Mouse (Mus musculus): ENCODE measurements around the gene Prex1. TPM values are rescaled to one million over a fixed set of nuclear protein-coding genes. Genes with fewer than 3 reads are reported as not detected.

Gene Prex1
- total RNA-seq, 2 experiments from 2014 or later = 71.0 to 74.9 TPM

DNA sequence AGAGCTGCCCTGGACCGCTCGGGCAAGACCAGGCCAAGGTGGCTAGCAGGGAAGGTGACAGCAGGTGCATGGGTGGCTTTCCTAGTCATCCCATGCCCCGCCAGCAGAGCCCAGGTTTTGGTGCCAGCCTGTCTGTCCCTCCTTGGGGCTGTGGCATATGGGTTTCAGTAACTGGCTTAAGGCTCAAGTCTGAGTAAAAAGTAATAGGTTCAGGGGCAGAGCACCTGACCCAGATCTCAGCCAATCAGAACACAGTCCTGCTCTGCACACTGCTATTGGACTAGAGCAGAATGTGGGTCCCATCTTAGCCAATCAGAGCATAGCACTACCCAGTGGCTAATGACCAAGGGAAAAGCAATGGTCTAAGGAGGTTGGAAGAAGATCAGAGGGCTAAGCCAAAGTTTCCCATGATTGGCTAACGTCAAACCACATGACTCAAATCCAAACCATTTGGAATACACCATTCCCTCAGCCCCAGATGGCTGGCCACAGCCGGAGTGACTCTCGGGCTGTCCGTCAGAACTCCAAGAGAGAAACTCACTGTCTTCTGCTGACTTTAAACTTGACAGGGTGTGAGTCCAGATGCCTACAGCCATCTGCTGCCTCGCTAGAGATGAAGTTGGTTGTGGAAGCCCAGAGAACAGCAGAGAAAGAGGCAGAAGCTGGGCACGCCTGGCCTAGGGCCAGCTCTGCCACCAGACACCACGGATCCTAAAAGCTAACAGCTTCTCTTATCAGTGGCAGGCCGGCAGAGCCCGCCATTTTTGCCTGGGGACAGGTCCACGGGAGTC lies 80.9 kb downstream of the Prex1 start:
- no peak for DNase-seq

DNA sequence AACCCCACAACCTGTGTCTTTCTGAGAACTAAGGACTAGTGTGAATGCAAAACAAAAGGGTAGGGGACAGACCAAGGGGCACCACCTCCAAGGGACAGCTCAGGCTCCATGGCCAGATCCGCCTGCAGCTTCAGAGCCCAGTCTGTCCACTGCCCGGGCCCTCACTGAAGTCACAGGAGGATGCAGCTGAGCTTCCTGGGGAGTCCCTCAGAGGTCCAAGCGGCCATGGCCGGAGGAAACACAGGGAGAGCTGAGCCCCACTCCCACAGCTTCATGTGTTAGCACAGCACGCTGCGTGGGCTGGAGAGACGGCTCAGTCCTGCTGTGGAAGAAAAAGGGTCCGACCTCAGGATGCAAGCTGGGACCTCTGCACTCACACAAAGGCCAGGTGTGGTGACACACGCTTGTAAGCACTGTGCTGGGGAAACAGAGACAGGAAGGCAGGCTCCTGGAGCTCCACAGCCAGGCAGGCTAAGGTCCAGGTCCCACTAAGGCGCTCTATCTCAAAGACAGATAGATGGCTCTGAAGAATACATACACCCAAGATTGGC lies 81.9 kb downstream of the Prex1 start:
- DNase-seq = no peak

- DNase-seq = no peak
Measured at GRCm38 (mm10) chr2:166631189-166631588, 82.4 kb downstream of the Prex1 start.

DNA sequence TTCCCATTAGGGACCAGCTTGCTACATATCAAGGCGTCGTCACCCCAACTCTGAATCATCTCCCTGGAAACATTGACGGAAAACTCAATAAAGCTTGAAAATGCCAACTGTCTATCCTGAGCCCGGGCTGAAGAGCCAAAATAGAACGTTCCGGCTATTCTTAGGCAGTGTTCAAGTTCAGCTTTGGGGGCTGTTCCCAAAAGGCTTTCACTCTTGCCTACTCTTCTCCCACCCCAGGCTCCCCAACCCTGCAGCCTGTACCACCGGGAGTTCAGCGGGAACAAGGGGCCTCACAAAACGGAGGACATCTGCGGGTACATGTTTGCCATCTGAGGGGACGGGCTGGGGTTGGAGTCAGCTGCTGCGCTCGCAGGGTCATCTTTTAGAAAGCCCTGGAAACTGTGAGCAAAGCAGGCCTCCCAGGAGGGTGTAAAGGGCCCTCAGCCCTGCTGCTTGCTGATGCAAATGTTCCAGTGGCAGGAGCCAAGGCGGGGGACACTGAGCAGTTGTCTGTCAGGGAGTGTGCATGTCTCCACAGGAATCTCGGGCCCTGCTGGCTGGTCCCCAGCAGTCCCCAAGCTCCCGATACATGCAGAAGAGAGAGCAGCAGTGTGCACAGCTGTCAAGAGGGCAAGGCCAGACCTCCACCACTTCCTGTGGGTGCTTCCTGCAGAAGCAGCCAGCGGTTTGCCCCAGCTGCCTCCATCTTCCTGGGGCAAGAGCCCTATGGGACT lies 83.5 kb downstream of the Prex1 start:
- DNase-seq = peak; percentile 46 to 56

DNA sequence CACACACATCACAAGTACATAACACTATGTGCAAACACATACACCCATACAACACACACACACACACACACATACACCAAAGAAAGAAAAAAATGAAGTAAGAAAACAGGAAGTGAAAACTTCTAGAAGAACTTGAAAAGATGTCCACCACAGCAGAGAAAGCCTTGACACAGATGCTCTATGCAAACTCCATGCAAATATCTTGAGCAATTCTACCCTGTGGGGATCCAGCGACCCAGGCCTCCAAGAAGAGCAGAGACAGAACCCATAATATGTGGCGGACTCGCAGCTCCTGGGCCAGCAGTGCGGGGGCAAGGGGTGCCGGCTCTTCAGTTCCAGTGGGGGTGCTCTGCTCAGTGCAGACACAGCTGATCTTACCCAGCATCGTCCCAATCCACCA lies 86.1 kb downstream of the Prex1 start:
- DNase-seq = no peak

GRCm38 (mm10) chr2:166625219-166625618 lies 88.4 kb downstream of the Prex1 start:
- no peak for DNase-seq

GRCm38 (mm10) chr2:166623081-166623567 lies 90.5 kb downstream of the Prex1 start:
- peak in 1 of 2 experiments; percentile 45 for DNase-seq

DNA sequence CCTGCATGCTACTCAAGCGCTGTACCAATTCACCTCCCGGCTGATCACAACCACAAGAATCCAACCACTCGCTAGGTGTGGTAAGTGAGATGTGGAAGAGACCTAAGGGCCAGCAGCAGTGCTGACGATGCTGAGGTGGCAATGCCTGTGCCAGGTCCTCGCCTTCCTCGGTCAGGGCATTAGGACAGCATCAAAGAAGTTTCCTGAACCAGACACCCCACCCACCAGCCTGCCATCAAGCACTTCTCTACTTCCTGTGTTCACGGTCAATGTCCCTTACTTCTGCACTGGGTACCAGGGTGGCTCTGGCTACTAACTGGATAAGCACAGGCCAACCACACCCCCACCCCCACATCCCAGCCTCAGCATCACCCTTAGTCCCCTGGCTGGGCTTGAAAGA lies 91.0 kb downstream of the Prex1 start:
- DNase-seq = no peak

DNA sequence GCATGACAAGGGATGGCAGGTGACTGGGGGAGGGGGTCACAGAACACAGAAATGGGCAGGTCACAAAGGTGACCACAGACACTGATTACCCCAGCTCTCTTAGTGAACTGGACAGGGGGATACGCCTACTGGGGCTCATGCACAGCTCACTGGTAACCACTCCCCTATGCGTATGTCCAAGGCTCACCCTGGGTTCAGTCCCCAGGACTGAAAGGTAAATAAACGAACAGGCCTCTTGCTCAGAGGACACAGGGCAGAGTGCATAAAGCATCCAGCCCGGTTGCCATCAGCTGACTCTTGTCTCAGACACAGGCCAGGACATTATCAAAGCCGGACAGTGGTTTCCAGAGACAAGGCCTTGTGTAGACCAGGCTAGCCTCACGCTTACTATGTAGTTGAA lies 91.6 kb downstream of the Prex1 start:
- no peak for DNase-seq

- DNase-seq = no peak
Measured at GRCm38 (mm10) chr2:166620529-166621466, 92.8 kb downstream of the Prex1 start.

- no peak for DNase-seq
Measured at GRCm38 (mm10) chr2:166619906-166620490, 93.6 kb downstream of the Prex1 start.

DNA sequence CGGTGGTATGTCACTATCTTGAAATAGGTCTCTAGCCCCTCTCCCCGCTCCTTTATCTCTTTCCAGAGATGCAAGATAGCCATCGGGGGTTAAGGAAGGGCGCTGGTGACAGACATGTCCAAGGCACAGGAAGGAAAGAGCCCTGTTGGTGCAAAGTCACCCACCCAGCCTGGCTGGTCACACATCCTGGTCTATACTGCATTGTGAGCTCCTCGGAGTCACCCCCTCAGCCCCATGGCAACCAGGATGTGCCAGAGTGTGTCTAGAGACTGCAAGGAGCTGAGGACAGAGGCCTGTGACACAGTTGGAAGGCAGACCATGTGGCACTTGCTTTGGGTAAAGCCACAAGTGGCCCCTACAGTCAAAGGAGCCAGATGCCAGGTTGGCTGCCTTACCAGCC lies 94.4 kb downstream of the Prex1 start:
- no peak for DNase-seq

DNA sequence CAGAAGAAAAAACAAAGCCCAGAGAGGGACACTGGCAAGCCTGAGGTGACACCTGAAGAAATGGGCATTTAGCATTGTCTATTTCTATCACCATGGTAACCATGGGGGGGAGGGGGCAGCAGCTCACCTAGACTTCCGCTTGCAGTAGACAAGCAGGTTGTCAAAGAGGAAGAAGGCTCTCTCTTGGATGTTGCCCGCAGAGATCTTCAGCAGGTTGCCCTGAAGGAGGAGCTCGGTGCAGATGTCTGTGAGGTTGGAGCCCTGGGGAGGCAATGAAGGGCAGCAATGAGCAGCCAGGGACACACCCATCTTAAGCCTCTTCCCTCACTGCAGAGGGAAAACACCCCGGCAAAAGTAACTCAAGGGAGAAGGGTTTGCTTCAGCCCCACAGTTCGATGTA lies 95.9 kb downstream of the Prex1 start:
- DNase-seq = no peak

GRCm38 (mm10) chr2:166615338-166616075 lies 98.1 kb downstream of the Prex1 start:
- DNase-seq = no peak

GRCm38 (mm10) chr2:166610271-166610670 lies 103.4 kb downstream of the Prex1 start:
- DNase-seq = no peak

- DNase-seq = no peak
Measured at GRCm38 (mm10) chr2:166608509-166608908, 105.1 kb downstream of the Prex1 start.

DNA sequence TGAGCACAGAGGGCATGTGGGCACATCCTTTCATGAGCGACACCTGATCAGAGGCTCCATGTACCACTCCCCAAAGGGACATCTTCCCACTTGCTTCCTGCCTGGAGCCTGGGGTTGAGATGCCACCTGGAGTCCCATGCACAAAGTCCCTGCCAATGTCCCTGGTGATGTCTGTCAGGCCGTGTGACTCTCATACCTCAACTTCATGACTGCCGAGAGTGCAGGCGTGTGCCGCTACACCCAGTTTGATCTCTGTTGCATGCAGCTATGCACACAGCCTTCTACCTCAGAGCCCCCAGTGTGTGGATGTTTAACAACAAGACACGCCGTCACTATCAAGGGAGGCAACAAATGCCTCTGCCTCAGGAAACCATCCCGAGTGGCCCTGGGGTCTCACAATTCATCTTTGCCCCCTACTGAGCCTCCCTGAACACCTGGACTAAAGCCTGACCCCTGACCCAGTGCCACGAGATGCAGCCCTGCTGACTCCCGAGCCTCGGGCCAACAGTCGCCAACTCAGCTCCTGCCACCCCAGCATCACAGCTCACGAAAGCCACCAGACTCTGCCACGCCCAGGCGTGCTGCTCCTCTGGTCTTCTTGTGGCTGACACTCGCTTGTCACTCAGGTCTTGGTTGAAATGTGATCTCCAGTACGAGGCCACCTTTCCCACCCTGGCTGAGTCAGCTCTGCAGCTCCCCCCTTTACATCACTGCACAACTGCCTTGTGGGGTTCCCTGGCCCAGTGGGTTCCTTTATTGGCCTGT lies 107.0 kb downstream of the Prex1 start:
- DNase-seq = no peak

DNA sequence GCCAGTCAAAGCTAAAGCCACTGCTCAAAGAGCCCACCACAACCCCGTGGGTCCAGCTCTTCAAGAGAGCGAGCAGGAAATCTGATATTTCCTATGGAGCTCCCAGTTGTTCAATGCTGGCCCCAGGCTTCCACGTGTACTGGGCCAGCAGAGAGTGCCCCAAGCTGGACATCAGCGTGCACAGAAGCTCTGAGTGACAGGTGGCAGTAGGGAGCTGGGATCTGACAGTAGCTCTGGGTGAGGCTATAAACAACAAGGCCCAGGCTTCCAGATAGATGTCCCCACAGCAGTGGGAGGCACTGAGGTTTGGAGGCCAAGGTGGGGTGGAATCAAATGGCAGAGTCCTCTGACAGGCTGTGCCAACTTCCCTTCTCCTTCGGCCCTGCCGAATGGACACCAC lies 107.6 kb downstream of the Prex1 start:
- DNase-seq = no peak

- no peak for DNase-seq
Measured at GRCm38 (mm10) chr2:166605164-166605831, 108.3 kb downstream of the Prex1 start.

DNA sequence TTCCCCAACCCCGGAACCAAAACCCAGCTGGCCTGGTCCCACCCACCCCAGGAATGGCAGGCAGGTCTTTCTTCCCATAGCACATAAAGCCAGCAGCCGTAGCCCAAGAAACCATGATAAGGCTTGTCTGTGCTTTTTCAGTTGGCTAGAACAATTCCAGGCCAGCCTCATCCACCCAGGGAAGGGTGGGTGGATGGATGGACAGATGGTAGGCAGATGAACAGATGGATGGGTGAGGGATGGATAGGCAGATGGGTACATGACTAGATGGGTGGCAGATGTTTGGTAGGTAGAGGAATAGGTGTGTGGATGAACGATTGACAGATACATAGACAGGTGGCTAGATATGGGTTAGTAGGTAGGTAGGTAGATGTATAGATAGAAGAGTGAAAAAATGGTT lies 110.7 kb downstream of the Prex1 start:
- DNase-seq = peak in 1 of 2 experiments; percentile 40
